ENCODE assay signal across 18 mouse cellular contexts in the genomic region with DNA sequence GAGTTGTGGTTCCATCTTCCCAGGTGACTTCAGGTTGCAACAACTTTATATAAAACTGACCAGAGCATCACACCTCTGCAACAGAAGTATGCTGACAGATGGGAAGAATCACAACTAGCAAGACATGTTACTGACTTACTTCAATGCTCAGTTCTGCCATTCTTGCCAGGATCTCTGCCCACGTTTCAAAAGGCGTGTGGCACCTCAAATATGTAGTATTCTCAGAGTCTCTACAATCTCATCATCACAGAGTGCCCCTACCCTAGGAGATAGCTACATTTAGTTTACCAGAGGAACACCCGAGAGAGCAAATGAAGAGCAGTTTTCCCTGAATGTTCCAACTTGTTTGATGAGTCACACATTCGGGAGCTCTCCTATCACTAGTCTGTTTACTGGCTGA.
"Had no signal": no experiment of that assay in that cellular context is flagged by ENCODE, and none has a peak within 500 bp of the region (broad histone marks: within the 10 kb centered on the region; RNA-seq: fewer than 3 reads in every experiment).

No protein-coding gene starts in this region.

- ATAC-seq: forebrain, postnatal 0 days; hindbrain, postnatal 0 days; intestine, embryonic 16.5 days; liver, embryonic 12.5 days had no signal

- DNase-seq: forebrain, postnatal 0 days; gastrocnemius, postnatal 14 days; gastrocnemius, postnatal 36 days; heart, adult 11 months; heart, adult 2 months; heart, postnatal 14 days; heart, postnatal 36 days; kidney, adult 11 months; kidney, adult 2 months; kidney, adult 9 months; kidney, postnatal 14 days; kidney, postnatal 36 days; layer of hippocampus, adult 9-11 months; layer of hippocampus, postnatal 36 days; left cerebral cortex, postnatal 4 days had no signal
